Mouse (Mus musculus) liver, embryonic 16.5 days (tissue): ENCODE measurements around the gene Tek. TPM values are rescaled to one million over a fixed set of nuclear protein-coding genes. Genes with fewer than 3 reads are reported as not detected.

Experiments
- ATAC-seq: fragments of 200-750 bp; cut with Nextera tagmentation; 2 replicates; pipeline ENCODE4 v1.8.0; 2017; ENCODE audit warnings: low read depth, mild to moderate bottlenecking, moderate number of reproducible peaks, moderate library complexity
- H3K27ac ChIP-seq: fragments of 300-500 bp; sonication (generic); 2 replicates; pipeline ENCODE4 v1.5.1; 2014; ENCODE audit warnings: mild to moderate bottlenecking, low read length
- H3K27me3 ChIP-seq: fragments of 300-500 bp; sonication (generic); 2 replicates; pipeline ENCODE4 v1.6.1; 2014; ENCODE audit warnings: low read depth, low read length, mixed read lengths; ENCODE audit not compliant: control insufficient read depth, insufficient read depth
- H3K36me3 ChIP-seq: fragments of 300-500 bp; sonication (generic); 2 replicates; pipeline ENCODE4 v1.6.1; 2014; ENCODE audit warnings: mild to moderate bottlenecking; ENCODE audit not compliant: control insufficient read depth, insufficient read depth
- H3K4me1 ChIP-seq: fragments of 300-500 bp; sonication (generic); 2 replicates; pipeline ENCODE4 v1.6.1; 2014; ENCODE audit warnings: low read depth, low read length, mixed read lengths; ENCODE audit not compliant: control insufficient read depth
- H3K4me2 ChIP-seq: fragments of 300-500 bp; sonication (generic); 2 replicates; pipeline ENCODE4 v1.6.1; 2014; ENCODE audit warnings: low read depth, low read length, mixed read lengths
- H3K4me3 ChIP-seq: fragments of 300-500 bp; sonication (generic); 2 replicates; pipeline ENCODE4 v1.5.1; 2014; ENCODE audit warnings: low read depth, mild to moderate bottlenecking, low read length
- H3K9ac ChIP-seq: fragments of 300-500 bp; sonication (generic); 2 replicates; pipeline ENCODE4 v1.6.1; 2014; ENCODE audit warnings: low read depth, low read length
- H3K9me3 ChIP-seq: fragments of 300-500 bp; sonication (generic); replicated peaks from 2 replicates; pipeline ENCODE4 v1.6.1; 2016; ENCODE audit warnings: low read length; ENCODE audit not compliant: control insufficient read depth
- WGBS: fragments of 180-500 bp; shearing (Covaris S2); extraction: QIAGEN DNeasy Blood & Tissue Kit; methylation state at CpG from one replicate; pipeline ENCODE4 v1.1.7; 2014; ENCODE audit not compliant: insufficient replicate concordance; 5-methylcytosine and 5-hydroxymethylcytosine counted together
- polyA plus RNA-seq: library from polyadenylated mRNA; unstranded; fragments of >200 nt; fragmentation: Nextera tagmentation; extraction: Ambion mirVana; gene quantifications from 2 replicates; pipeline ENCODE4 v1.2.1, GENCODE M21; 2015

The Tek gene
- polyA plus RNA-seq, 1 experiment from 2014 or later = 5.1 TPM

DNA sequence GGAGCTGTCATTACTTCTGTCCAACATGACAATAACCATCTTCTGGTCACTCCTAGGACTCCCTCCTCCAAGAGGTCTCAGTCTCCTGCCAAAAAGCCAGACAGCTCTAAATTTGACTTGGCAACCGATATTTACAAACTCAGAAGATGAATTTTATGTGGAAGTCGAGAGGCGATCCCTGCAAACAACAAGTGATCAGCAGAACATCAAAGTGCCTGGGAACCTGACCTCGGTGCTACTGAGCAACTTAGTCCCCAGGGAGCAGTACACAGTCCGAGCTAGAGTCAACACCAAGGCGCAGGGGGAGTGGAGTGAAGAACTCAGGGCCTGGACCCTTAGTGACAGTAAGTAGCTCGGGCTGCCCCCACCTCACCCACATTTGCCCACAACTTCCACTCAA, 98.0 kb downstream of the Tek start:
- ATAC-seq = no peak
- no peak overlapping the region for H3K9ac ChIP-seq
- H3K9me3 ChIP-seq = no peaks in the 10 kb centered on the region
- H3K4me1 ChIP-seq = no peaks in the 10 kb centered on the region
- H3K4me2 ChIP-seq = no peak overlapping the region
- no peak overlapping the region for H3K4me3 ChIP-seq
- H3K27me3 ChIP-seq = no peaks in the 10 kb centered on the region
- H3K36me3 ChIP-seq = no peaks in the 10 kb centered on the region
- WGBS = 59% methylated on average over 7 of the region's 7 CpGs
- H3K27ac ChIP-seq = no peak overlapping the region

GRCm38 (mm10) chr4:94853301-94853700, 114.2 kb downstream of the Tek start:
- WGBS = 69% methylated on average over 7 of the region's 7 CpGs
- Histone ChIP-seq H3K27me3 (no peaks in the 10 kb centered on the region), H3K4me2 (no peak overlapping the region), H3K4me3 (no peak overlapping the region), H3K4me1 (no peaks in the 10 kb centered on the region), H3K9me3 (no peaks in the 10 kb centered on the region), H3K27ac (no peak overlapping the region), H3K36me3 (no peaks in the 10 kb centered on the region), H3K9ac (no peak overlapping the region)
- no peak for ATAC-seq

GRCm38 (mm10) chr4:94854270-94854669, 115.2 kb downstream of the Tek start:
- Histone ChIP-seq H3K27me3 (no peaks in the 10 kb centered on the region), H3K4me1 (no peaks in the 10 kb centered on the region)

GRCm38 (mm10) chr4:94855201-94855600, 116.1 kb downstream of the Tek start:
- Histone ChIP-seq H3K27me3 (no peaks in the 10 kb centered on the region), H3K4me3 (no peak overlapping the region), H3K27ac (no peak overlapping the region), H3K9ac (no peak overlapping the region), H3K4me1 (no peaks in the 10 kb centered on the region), H3K4me2 (no peak overlapping the region), H3K9me3 (no peaks in the 10 kb centered on the region), H3K36me3 (no peaks in the 10 kb centered on the region)
- 54% methylated on average over 3 of the region's 3 CpGs for WGBS
- ATAC-seq = no peak

More at GRCm38 (mm10) chr4:94854270-94854669, 115.2 kb downstream of the Tek start:
- H3K4me2 ChIP-seq = no peak overlapping the region
- no peaks in the 10 kb centered on the region for H3K36me3 ChIP-seq
- ATAC-seq = no peak
- H3K9me3 ChIP-seq = no peaks in the 10 kb centered on the region
- H3K9ac ChIP-seq = no peak overlapping the region
- H3K27ac ChIP-seq = no peak overlapping the region
- no peak overlapping the region for H3K4me3 ChIP-seq
- WGBS = 58% methylated on average over 3 of the region's 3 CpGs

DNA sequence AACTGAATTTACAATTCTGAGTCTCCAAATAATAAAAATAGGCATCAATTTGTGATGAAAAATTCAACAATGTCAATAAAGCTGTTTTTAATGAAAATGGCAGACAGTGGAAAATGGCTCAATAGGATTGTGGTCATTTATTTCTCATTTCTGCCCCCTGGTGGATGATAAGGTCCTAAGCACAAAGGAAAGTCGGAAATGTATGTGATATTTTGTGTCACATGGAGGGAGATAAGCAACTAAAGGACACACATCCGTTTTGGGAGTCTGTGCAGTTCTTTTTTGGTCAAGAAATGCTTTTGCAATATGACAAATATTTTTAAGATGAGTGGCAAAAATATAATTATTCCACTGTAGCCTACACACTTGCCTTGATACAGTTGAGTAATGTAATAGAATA, 161.7 kb downstream of the Tek start:
- H3K27me3 ChIP-seq = no peaks in the 10 kb centered on the region
- H3K27ac ChIP-seq = no peak overlapping the region
- no peaks in the 10 kb centered on the region for H3K4me1 ChIP-seq
- H3K4me2 ChIP-seq = no peak overlapping the region
- 4% methylated on average over 2 of the region's 2 CpGs for WGBS
- no peak for ATAC-seq
- no peak overlapping the region for H3K9ac ChIP-seq
- no peaks in the 10 kb centered on the region for H3K9me3 ChIP-seq
- H3K36me3 ChIP-seq = no peaks in the 10 kb centered on the region
- no peak overlapping the region for H3K4me3 ChIP-seq

GRCm38 (mm10) chr4:94901780-94902179, 162.7 kb downstream of the Tek start:
- Histone ChIP-seq H3K36me3 (no peaks in the 10 kb centered on the region), H3K27ac (no peak overlapping the region), H3K4me1 (no peaks in the 10 kb centered on the region), H3K4me3 (no peak overlapping the region), H3K27me3 (no peaks in the 10 kb centered on the region), H3K9ac (no peak overlapping the region), H3K9me3 (no peaks in the 10 kb centered on the region), H3K4me2 (no peak overlapping the region)
- WGBS = 27% methylated on average over 3 of the region's 3 CpGs
- ATAC-seq = no peak

Other genes starting within 250 kb of the Tek start
- gene Gm10306, start 182.7 kb upstream of the Tek start, polyA plus RNA-seq = not detected in 2 replicates
- gene Caap1, start 182.5 kb upstream of the Tek start, polyA plus RNA-seq = 5.3 and 7.1 TPM in 2 replicates
- 22.2 and 22.6 TPM in 2 replicates for gene Plaa, start 136.0 kb upstream of the Tek start, polyA plus RNA-seq
- 2.0 and 2.2 TPM in 2 replicates for gene Ift74, start 124.8 kb upstream of the Tek start, polyA plus RNA-seq
- 0.04 and 0.13 TPM in 2 replicates for gene Lrrc19, start 89.1 kb upstream of the Tek start, polyA plus RNA-seq
- not detected in 2 replicates for gene Eqtn, start 189.6 kb downstream of the Tek start, polyA plus RNA-seq
- 8.3 and 8.8 TPM in 2 replicates for gene Mysm1, start 239.8 kb downstream of the Tek start, polyA plus RNA-seq